Mouse (Mus musculus): Measurements from ENCODE around the gene Isca2. TPM values are rescaled to one million over a fixed set of nuclear protein-coding genes. Genes with fewer than 3 reads are reported as not detected.

The Isca2 gene
- 143 TPM in 2 replicates for polyA plus RNA-seq (2015; fragmentation: Nextera tagmentation; extraction: Ambion mirVana)

GRCm38 (mm10) chr12:84772726-84773441, at the start of gene Isca2, which contains the start of gene Npc2:
Gene Isca2, plus strand, starts transcription at chr12:84773251.
Gene Npc2, minus strand, starts transcription at chr12:84773152.
- WGBS: under 1% methylated on average over 50 of the region's 50 CpGs
- peaks cover 36% of the 10 kb centered on the region for H3K4me1 ChIP-seq
- ATAC-seq (replicated peaks; ENCODE audit: low FRiP score): peak; percentile 99

DNA sequence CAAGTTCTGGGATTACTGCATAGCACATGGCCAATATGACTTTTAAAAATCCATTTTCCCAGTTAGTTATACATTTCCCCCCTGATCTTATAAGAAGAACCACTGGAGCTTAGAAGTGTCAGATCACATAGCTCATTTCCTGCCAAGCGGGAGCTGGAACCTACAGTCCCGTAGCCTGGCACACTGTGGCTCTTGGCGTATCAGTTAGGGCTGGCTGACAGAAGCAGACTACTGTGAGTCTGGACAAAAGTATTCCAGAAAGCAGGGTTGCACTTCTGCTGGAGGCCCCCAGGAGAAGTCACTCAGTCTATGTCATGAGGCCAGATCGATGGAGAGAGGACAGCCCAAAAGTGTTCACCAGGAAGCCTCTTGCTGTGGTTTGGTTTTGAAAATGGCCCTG, 46.7 kb upstream of the Isca2 start:
- Histone ChIP-seq H3K4me1 (peaks cover 25% of the 10 kb centered on the region), H3K9ac (no peak overlapping the region), H3K36me3 (no peaks in the 10 kb centered on the region), H3K27ac (peak overlapping the region; percentile 41; the same call in 1 of the 2 replicates), H3K4me3 (replicated peaks) (no peak overlapping the region), H3K4me2 (no peak overlapping the region), H3K27me3 (peaks cover 49% of the 10 kb centered on the region), H3K9me3 (replicated peaks) (no peaks in the 10 kb centered on the region)
- 50% methylated on average over 4 of the region's 4 CpGs for WGBS
- ATAC-seq (replicated peaks; ENCODE audit: low FRiP score): no peak

More at GRCm38 (mm10) chr12:84772726-84773441, at the start of gene Isca2, which contains the start of gene Npc2:
- peak within 1 kb of the TSS; percentile 73 for H3K4me2 ChIP-seq
- H3K9me3 ChIP-seq (replicated peaks): no peaks in the 10 kb centered on the region
- H3K27me3 ChIP-seq: no peaks in the 10 kb centered on the region
- peak within 1 kb of the TSS; percentile 82 for H3K4me3 ChIP-seq (replicated peaks)
- H3K27ac ChIP-seq: peak within 1 kb of the TSS; percentile 98
- peak within 1 kb of the TSS; percentile 84 for H3K9ac ChIP-seq
- H3K36me3 ChIP-seq: peaks cover 22% of the 10 kb centered on the region

DNA sequence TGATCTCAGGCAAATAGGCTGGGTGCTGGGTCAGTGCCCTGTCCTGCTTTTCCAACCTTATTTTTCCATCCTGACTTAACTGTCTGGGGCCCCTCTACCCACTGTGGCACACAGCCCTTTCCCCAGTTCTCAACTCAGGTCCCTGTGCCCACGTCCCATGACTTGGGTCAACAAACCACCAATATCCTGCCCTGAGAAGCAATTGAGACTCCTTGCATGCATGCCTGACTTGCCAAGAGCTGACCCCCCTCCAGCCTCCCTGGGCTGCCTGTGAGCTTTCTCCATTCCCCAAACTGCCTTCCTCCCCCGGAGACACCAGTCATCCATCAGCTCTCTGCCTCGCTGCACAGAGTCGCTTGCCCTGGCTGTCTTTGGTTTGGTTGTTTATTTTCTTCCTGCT, 46.1 kb upstream of the Isca2 start:
- WGBS: 3% methylated on average over 4 of the region's 4 CpGs
- Histone ChIP-seq H3K27me3 (peaks cover 53% of the 10 kb centered on the region), H3K27ac (peak overlapping the region; percentile 63; the same call in 1 of the 2 replicates), H3K4me3 (replicated peaks) (no peak overlapping the region), H3K9ac (no peak overlapping the region), H3K36me3 (no peaks in the 10 kb centered on the region), H3K4me2 (0 out of 2 replicates have a peak overlapping the region, but pooled peaks have one; percentile 10), H3K4me1 (peaks cover 25% of the 10 kb centered on the region), H3K9me3 (replicated peaks) (no peaks in the 10 kb centered on the region)
- ATAC-seq (replicated peaks; ENCODE audit: low FRiP score): peak; percentile 89

GRCm38 (mm10) chr12:84727434-84727833, 45.6 kb upstream of the Isca2 start:
- Histone ChIP-seq H3K9me3 (replicated peaks) (no peaks in the 10 kb centered on the region), H3K27ac (peak overlapping the region; percentile 63; the same call in 1 of the 2 replicates), H3K27me3 (peaks cover 58% of the 10 kb centered on the region), H3K36me3 (no peaks in the 10 kb centered on the region), H3K4me1 (peaks cover 25% of the 10 kb centered on the region), H3K4me2 (0 out of 2 replicates have a peak overlapping the region, but pooled peaks have one; percentile 10), H3K9ac (no peak overlapping the region), H3K4me3 (replicated peaks) (no peak overlapping the region)
- peak; percentile 83 for ATAC-seq (replicated peaks; ENCODE audit: low FRiP score)
- 19% methylated on average over 5 of the region's 5 CpGs for WGBS

GRCm38 (mm10) chr12:84728421-84728820, 44.6 kb upstream of the Isca2 start:
- peaks cover 25% of the 10 kb centered on the region for H3K4me1 ChIP-seq

DNA sequence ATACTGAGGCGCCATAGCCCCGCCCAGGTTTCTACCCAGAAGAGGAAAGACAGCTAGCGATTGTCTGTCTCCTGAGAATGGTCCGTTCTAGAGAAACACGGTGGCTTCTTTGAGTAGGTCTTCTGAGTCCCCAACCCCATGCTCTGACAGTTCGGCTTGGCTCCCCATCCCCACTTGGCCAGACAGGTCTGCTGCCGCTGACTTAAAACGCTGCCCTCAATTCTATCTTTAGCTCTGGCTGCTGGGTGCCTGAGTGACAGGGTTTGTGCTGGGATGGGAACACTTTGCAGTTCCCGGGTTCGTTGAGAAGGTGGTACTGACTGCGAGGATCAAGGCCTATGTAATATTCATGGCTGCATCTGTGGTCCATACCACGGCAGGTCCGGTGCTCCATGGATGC, 39.7 kb upstream of the Isca2 start:
- Histone ChIP-seq H3K4me1 (no peaks in the 10 kb centered on the region), H3K4me3 (replicated peaks) (no peak overlapping the region), H3K9ac (no peak overlapping the region), H3K9me3 (replicated peaks) (no peaks in the 10 kb centered on the region), H3K36me3 (no peaks in the 10 kb centered on the region), H3K4me2 (no peak overlapping the region), H3K27ac (no peak overlapping the region), H3K27me3 (peaks cover 63% of the 10 kb centered on the region)
- 72% methylated on average over 13 of the region's 13 CpGs for WGBS
- no peak for ATAC-seq (replicated peaks; ENCODE audit: low FRiP score)

More at GRCm38 (mm10) chr12:84728421-84728820, 44.6 kb upstream of the Isca2 start:
- Histone ChIP-seq H3K9ac (no peak overlapping the region), H3K9me3 (replicated peaks) (no peaks in the 10 kb centered on the region), H3K27me3 (peaks cover 63% of the 10 kb centered on the region), H3K4me3 (replicated peaks) (no peak overlapping the region), H3K36me3 (no peaks in the 10 kb centered on the region), H3K4me2 (no peak overlapping the region), H3K27ac (no peak overlapping the region)
- no peak for ATAC-seq (replicated peaks; ENCODE audit: low FRiP score)
- WGBS: 87% methylated on average over 10 of the region's 10 CpGs

DNA sequence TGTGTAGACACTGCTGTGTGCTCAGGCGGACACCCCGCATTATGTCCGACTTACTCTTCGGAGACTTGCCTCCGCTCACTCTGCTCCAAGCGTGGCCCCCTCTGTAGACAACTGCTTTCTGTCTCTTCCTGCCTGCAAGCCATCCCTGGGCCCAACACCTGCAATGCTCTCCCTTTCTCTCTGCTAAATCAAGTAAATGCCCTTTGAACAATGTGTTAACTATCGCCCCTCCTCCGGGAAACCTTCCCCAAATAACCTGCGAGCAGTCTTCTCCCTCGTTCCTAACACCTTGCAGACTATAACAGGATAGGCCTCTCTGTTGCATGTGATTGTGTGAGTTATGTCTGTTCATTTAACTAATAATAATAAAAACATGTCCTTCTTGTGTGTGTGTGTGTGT, 29.6 kb upstream of the Isca2 start:
- no peak overlapping the region for H3K27ac ChIP-seq
- H3K4me1 ChIP-seq: peaks cover 6% of the 10 kb centered on the region; the same call in 1 of the 2 replicates
- H3K9ac ChIP-seq: no peak overlapping the region
- no peak overlapping the region for H3K4me2 ChIP-seq
- peaks cover 23% of the 10 kb centered on the region for H3K27me3 ChIP-seq
- H3K4me3 ChIP-seq (replicated peaks): no peak overlapping the region
- H3K36me3 ChIP-seq: no peaks in the 10 kb centered on the region
- no peak for ATAC-seq (replicated peaks; ENCODE audit: low FRiP score)
- no peaks in the 10 kb centered on the region for H3K9me3 ChIP-seq (replicated peaks)
- 80% methylated on average over 10 of the region's 10 CpGs for WGBS

- H3K4me1 ChIP-seq: peaks cover 8% of the 10 kb centered on the region; the same call in 1 of the 2 replicates
- 73% methylated on average over 4 of the region's 4 CpGs for WGBS
Observed at GRCm38 (mm10) chr12:84745700-84746099, 27.4 kb upstream of the Isca2 start.

DNA sequence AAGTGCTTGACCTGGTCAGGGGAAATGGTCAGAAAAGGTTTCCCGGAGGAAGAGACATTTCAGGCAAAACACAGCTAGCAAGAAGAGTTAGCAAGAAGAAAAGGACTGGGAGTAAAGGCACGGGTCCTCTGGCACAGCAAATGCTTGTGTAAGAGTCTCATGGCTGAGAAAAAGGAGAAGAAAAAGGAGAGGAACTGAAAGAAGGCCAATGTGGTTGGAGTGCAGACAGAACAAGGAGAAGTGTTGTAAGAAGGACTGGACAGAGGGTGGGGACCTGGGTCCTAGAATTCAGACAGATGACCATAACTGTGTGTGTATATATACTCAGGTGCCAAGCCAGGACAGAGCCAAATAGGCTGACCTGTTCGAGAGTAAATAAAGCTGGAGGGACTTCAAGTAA, 24.9 kb upstream of the Isca2 start:
- Histone ChIP-seq H3K4me3 (replicated peaks) (no peak overlapping the region), H3K36me3 (no peaks in the 10 kb centered on the region), H3K4me2 (no peak overlapping the region), H3K9ac (no peak overlapping the region), H3K27me3 (peaks cover 56% of the 10 kb centered on the region), H3K4me1 (peaks cover 10% of the 10 kb centered on the region; the same call in 1 of the 2 replicates), H3K9me3 (replicated peaks) (no peaks in the 10 kb centered on the region), H3K27ac (no peak overlapping the region)
- WGBS: 59% methylated on average over 3 of the region's 3 CpGs
- ATAC-seq (replicated peaks; ENCODE audit: low FRiP score): no peak

More at GRCm38 (mm10) chr12:84745700-84746099, 27.4 kb upstream of the Isca2 start:
- no peaks in the 10 kb centered on the region for H3K9me3 ChIP-seq (replicated peaks)
- H3K4me3 ChIP-seq (replicated peaks): no peak overlapping the region
- H3K27ac ChIP-seq: no peak overlapping the region
- no peak overlapping the region for H3K9ac ChIP-seq
- H3K4me2 ChIP-seq: no peak overlapping the region
- no peaks in the 10 kb centered on the region for H3K36me3 ChIP-seq
- peaks cover 39% of the 10 kb centered on the region for H3K27me3 ChIP-seq
- ATAC-seq (replicated peaks; ENCODE audit: low FRiP score): no peak

DNA sequence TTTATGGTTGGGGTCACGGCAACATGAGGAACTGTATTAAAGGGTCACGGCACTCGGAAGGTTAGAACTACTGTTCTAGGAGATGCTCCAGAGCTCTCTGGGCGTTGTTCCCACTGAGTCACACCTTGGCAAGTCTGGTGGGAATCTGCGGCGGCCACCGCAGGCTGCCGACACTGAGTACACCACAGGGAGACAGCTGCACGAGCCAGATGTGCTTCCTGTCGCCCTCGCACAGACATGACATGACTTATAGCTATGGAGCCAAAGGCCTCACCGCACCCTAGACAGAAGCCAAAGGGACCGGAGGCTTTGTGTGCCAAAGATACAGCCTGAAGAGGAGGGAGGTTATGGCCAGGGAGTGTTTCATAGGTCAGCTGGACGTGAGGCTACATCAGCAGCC, 22.4 kb upstream of the Isca2 start:
- H3K4me3 ChIP-seq (replicated peaks): no peak overlapping the region
- H3K4me2 ChIP-seq: no peak overlapping the region
- H3K9ac ChIP-seq: no peak overlapping the region
- WGBS: 33% methylated on average over 14 of the region's 14 CpGs
- H3K27ac ChIP-seq: no peak overlapping the region
- ATAC-seq (replicated peaks; ENCODE audit: low FRiP score): no peak
- peaks cover 50% of the 10 kb centered on the region for H3K27me3 ChIP-seq
- H3K4me1 ChIP-seq: peaks cover 10% of the 10 kb centered on the region; the same call in 1 of the 2 replicates
- peaks cover 3% of the 10 kb centered on the region; the same call in 1 of the 2 replicates for H3K36me3 ChIP-seq
- H3K9me3 ChIP-seq (replicated peaks): no peaks in the 10 kb centered on the region

DNA sequence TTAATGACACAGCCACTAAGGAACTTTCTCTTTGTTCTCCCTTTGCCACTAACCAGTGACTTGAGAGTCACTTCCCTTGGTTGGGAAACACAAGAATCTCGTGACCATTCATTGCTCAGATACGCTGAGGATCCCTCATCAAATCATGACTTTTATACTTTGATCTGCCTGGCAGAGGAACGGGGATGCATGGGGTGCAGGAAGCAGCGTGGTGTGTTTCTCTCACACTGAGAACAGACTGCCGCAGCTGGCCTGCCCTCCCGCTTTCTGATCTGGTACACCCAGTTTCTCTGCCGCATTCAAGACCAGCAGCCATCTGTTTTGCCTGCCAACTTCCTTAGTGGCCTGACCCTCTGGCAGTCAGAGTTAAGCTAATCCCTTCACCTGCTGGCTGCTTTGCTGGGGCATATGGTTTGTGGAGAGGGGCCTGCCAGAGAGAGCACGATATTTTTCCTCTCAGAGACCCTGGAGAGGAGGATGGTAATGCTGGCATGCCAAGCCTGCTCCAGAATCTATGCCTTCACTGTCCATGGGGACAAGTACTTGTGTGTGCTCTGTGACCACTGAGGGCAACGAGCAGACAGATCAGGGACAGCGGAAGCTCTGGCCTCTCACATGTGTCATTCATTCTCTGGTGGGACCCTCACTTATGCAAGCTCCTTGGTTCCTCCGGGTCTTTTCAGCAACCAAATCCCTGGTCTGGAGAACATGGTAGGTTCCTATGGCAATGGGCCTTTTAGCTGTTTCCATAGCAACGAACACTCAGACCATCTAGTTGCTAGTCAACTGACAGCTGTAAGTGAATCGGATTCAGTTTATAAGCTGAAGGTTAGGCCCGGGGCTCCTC, 20.7 kb upstream of the Isca2 start:
- H3K9me3 ChIP-seq (replicated peaks): no peaks in the 10 kb centered on the region
- H3K27ac ChIP-seq: no peak overlapping the region
- no peak overlapping the region for H3K4me2 ChIP-seq
- peaks cover 17% of the 10 kb centered on the region for H3K36me3 ChIP-seq
- peaks cover 39% of the 10 kb centered on the region for H3K27me3 ChIP-seq
- 38% methylated on average over 14 of the region's 14 CpGs for WGBS
- no peak for ATAC-seq (replicated peaks; ENCODE audit: low FRiP score)
- no peak overlapping the region for H3K9ac ChIP-seq
- H3K4me3 ChIP-seq (replicated peaks): no peak overlapping the region
- H3K4me1 ChIP-seq: 0 out of 2 replicates have a peak, but pooled peaks cover 4% of the 10 kb centered on the region

Data from kidney, embryonic 15.5 days (tissue).